Mouse (Mus musculus): ENCODE data around the gene Pygb. TPM values are rescaled to one million over a fixed set of nuclear protein-coding genes. Genes with fewer than 3 reads are reported as not detected.

Gene Pygb
- total RNA-seq, 4 experiments from 2014 or later = 42.0 to 71.6 (median 58.0) TPM

DNA sequence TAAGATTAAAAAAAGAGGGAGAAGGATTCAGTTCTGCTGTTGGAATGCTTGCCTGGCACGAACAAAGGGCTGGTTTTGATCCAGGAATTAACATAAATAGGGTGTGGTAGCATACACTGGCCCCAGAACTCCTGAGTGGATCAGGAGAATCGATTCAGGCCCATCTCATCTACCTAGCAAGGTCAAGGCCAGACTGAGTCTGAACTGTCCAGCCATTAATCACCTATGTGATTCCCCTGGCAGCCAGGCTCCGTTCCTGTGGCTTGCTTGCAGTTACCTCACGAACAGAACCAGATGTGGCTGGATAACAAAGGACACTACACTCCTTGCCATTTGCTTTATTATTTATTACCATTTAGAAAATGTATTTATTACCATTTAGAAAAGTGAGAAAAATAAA, 6.8 kb downstream of the Pygb start:
- no peak for DNase-seq

DNA sequence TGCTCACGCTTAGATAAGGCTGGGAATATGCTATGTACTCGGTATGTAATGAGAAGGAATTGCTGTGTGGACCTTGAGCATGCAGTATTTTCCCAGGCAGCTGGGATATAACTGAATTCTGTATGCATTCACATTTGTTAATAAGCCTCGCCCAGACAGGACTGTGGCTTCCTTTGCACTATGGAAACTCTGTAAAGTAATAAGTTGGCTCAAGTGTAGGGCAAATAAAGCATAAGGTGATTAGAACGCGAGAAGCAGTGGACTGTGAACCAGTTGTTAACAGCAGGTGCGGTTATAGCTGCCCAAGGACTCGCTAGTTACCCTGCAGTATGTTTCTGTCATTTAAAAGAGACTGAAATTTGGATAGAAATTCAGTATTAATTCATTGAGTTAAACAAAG, 11.5 kb downstream of the Pygb start:
- DNase-seq = no peak

DNA sequence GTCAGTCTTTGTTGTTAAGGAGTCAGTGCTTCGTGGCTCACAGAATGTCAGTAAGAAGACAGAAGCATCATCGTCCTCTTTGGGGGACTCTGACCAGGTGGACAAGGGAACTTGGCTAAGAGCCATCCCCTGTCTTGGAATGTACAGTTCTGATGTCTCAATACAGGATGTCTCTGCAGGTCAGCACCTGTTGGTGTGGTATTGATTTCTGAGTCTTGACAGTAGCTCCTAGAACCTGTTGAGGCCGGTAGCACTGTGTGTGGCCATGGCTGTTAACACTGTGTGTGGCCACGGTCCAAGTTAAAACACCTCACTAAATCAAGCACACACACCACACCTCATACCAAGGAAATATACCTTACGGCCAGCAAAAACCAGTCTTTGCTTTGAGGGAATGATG, 14.1 kb downstream of the Pygb start:
- DNase-seq = no peak

DNA sequence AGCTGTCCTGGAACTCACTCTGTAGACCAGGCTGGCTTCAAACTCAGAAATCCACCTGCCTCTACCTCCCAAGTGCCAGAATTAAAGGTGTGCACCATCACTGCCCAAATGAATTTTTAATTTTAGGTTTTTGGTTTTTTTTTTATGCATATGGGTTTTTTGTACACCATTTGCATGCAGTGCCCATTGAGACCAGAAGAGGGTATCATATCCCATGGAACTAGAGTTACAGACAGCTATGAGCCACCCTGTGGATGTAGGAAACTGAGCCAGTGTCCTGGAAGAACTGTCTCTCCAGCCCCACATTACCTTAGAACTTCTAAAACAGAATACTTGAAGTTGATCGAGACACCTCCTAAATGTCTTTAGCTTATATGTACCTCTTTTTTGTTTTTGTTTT, 16.5 kb downstream of the Pygb start:
- DNase-seq = no peak

DNA sequence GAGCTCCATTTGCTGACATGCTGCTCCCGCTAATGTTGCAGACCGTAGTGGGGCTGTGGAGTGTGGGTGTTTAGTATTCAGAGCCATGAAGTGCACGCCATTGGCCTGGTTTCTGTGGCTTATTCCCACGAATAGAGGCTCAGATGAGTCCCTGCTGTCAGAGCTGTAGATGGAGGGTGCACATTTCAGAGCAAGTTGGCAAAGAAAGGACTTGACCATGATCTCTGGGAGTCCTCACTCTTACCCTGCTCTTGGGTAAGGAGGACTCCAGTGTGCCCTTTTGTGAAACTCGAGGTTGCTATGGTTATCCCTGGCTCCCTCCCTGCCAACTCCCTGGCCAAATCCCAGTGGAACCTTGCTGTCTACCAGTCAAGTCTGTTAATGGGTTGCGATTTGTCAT, 21.8 kb downstream of the Pygb start:
- DNase-seq = no peak

GRCm38 (mm10) chr2:150808812-150809211, 22.3 kb downstream of the Pygb start:
- DNase-seq = no peak

DNA sequence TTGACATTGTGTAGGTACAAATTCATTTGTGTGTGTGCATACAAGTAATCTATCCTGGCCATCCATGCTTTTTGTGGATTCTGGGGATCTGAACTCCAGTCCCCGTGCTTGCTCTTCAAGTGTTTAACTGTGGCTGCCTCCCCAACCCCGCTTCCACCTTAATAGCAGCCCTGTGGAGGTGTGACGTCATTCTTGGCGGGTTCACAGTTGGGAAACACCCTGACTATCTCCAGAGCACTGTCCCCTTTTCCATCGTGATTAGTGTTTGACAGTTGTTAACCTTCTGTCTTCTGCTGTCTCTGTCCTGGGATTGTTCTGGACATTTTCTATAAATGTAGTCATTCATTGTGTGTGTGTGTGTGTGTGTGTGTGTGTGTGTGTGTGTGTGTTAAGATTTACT, 24.1 kb downstream of the Pygb start:
- no peak for DNase-seq

DNA sequence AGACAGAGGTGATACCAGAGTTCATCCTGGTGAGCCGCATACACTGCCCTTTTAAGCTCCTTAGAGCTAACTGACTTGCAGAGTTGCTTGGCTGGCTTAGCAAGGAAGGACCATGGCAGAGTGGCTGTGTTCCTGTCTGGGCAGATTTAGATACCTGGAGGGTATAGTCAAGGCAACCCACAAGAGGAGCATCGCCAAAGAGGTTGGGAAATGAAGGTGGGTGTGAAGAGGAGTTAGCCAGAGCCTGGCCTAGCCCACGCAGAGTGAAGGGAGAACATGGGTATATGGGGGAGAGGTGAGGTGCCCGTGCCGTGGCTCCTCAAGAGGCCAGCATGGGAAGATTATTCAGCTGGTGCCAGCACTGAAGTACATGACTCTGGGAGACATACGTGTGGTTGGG, 26.3 kb downstream of the Pygb start:
- no peak for DNase-seq

- no peak for DNase-seq
Measured at GRCm38 (mm10) chr2:150816676-150817402, 30.3 kb downstream of the Pygb start.

DNA sequence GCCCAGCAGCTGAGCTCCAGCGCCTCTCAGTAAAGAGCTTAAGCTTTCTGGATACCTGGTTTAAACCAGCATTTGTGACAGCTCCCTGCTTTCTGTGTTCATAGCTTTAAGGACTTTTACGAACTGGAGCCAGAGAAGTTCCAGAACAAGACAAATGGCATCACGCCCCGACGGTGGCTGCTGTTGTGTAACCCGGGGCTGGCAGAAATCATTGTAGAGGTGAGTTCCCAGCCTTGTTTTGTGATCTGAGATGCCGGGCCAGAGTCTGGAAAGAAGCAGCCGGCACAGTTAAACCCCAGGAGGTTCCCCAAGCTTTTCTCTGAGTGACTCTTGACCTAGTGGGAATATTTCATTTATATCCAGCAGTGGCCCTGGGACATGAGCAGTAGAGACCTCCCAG, 32.2 kb downstream of the Pygb start:
- no peak for DNase-seq

- no peak for DNase-seq
Measured at GRCm38 (mm10) chr2:150820720-150821119, 34.2 kb downstream of the Pygb start.

- no peak for DNase-seq
Measured at GRCm38 (mm10) chr2:150822987-150823386, 36.5 kb downstream of the Pygb start.

DNA sequence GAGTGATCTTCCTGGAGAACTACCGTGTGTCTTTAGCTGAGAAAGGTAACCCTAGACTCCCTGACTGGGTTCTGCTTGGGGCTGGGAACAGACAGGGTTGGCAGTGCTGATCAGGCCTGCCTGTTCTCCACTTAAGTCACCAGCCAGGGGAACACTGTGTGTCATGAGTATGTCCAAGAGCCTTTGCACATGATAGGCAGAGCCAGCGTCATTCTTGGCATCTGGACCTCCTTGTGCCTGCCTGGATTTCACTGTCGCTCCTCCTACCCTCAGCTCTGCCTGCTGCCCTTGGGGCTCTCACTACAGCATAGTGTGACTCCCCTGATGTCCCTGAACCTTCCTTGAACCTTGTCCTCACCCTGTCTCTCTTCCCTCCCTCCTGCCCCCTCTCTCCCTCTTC, 39.9 kb downstream of the Pygb start:
- peak; percentile 87 for DNase-seq

- no peak for DNase-seq
Measured at GRCm38 (mm10) chr2:150828164-150828563, 41.6 kb downstream of the Pygb start.

GRCm38 (mm10) chr2:150828654-150829053, 42.1 kb downstream of the Pygb start:
- DNase-seq = no peak

GRCm38 (mm10) chr2:150830011-150830410, 43.5 kb downstream of the Pygb start:
- no peak for DNase-seq

DNA sequence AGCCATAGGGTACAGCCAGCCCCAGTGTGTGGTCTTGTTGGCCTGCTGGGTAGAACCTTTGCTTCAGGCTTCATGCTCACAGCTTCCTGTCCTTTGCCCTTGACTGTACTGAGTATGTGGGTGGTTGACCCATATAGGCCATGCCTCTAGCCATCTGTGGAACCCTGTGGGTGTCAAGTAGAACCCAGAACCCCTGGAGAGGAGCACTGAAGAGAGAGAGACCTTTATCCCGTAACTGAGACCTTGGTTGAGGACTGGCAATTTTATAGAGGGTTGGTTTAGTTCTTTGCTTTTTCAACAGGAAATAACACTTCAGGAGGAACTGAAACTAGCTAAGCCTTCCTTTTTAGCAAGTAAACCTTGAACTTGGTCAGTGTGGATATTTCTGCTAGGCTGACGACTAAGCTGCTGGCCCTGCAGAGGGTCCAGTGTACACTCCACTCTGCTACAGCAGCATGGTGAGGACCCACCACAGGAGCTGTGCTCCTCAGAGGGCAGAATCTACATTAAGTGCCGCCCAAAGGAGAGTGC, 44.4 kb downstream of the Pygb start:
- DNase-seq = no peak

GRCm38 (mm10) chr2:150832029-150832428, 45.5 kb downstream of the Pygb start:
- DNase-seq = no peak

DNA sequence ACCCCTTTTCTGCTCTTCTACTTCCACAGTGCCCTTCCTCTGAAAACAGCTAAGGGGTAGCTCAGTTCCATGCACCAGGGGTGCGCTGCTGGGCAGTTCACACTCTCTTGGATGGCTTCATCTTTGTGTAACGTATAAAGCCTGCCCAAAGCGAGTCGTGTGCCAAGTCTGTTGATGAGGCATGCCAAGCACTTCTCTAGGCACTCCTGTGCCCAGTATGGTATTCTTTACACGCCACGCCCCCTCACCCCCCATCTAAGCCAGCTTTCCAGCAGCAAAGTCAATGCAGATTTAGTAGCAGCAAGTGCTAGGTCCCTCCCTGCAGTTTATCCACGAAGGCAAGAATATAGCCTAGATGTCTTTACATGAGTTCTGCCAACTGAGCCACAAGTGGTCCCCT, 48.1 kb downstream of the Pygb start:
- no peak for DNase-seq

GRCm38 (mm10) chr2:150835975-150836374, 49.4 kb downstream of the Pygb start:
- no peak for DNase-seq

DNA sequence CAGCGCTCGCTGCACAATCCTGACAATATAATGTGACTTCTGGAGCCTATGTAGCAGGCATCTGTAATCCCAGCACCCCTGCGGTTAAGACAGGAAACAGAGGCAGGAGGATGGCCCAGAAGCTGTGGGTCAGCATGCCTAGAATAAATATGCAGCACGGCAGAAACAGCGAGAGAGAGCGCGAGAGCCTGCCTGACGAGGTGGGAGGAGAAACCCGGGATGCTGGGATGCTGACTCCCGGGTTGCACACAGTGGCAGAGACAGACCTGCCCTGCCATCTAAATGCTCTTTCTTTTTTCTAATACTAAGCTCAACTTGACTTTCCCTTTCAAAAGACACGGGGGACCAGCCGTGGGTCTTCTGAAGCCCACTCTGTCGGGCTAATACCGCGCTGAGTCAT, 50.4 kb downstream of the Pygb start:
- DNase-seq = no peak

- DNase-seq = no peak
Measured at GRCm38 (mm10) chr2:150837781-150838180, 51.2 kb downstream of the Pygb start.

DNA sequence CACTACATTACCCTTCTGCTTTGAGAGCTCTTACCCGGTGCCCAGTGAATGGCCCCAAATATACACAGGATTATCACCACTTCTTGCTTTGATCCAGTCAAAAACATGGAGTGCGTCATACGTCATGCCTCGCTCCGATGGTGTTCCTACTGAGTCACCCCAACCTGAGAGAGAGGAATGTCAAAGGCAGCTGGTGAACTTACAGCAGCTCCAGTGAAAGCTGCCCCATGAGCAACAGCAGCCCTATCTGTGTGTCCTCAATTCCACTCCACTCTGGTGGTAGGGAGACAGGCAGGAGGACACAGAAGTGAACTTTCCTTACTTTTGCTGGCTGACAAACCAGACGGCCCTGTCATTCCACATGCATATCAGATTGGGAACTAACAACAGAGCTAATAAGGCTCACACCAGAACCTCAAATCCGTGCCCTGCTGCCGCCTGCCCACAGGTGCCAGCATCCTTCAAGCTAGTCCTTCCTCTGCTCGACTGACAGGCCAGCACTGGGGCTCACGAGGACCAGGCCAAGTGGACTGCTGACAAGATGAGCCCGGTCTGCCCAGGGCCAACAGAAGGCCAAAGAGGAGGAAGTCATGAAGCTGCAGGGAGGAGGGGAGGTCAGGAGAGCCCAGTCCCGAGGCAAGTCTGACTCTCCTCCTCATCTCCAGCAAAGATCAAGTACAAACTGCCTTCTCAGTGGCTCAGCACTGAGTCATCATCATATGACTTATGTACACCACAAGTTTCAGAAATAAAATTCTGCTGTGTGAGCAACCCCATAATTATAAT, 53.3 kb downstream of the Pygb start:
- DNase-seq = peak; percentile 52

DNA sequence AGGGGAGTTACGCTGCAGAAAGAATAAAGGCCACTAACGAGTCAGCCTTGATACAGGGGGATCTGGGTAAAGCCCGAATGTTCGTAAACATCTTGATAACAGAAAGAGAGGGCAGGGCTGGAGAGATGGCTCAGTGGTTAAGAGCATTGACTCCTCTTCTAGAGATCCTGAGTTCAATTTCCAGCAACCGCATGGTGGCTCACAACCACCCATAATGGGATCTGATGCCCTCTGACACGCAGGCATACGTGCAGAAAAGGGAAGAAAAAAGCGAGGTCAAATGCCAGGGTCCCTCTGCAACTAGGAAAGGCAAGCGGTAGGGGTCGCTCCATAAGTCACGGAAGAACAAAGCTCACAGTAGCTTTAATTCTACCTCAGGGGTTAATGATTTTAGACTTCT, 54.6 kb downstream of the Pygb start:
- DNase-seq = no peak
